Mouse (Mus musculus) CH12.LX (cell line): ENCODE measurements at regions not wholly inside any gene's neighbourhood (a gene's known extent, or its start where the extent isn't known, plus 50 kb on each side); places are given as distances from the start of the nearest gene placed in this dataset.

ENCODE experiments used
- CTCF ChIP-seq, 2 experiments: IDR thresholded peaks in 1 of 2; conservative IDR thresholded peaks in 1 of 2; 2 replicates each; pipeline ENCODE4 v1.5.1; 2011 to 2012; ENCODE audit warnings: low read depth in 2 of 2, low read length in 2 of 2, improper control_type of control experiment in 1 of 2, inconsistent platforms in 1 of 2, mild to moderate bottlenecking in 1 of 2, moderate library complexity in 1 of 2
- EP300 ChIP-seq: IDR thresholded peaks from 2 replicates; pipeline ENCODE4 v1.6.1; 2011; ENCODE audit warnings: low read length, improper control_type of control experiment
- UBTF ChIP-seq: IDR thresholded peaks from 2 replicates; pipeline ENCODE4 v1.6.1; 2012; ENCODE audit warnings: low read depth, mild to moderate bottlenecking, inconsistent platforms, low read length, improper control_type of control experiment, moderate library complexity

DNA sequence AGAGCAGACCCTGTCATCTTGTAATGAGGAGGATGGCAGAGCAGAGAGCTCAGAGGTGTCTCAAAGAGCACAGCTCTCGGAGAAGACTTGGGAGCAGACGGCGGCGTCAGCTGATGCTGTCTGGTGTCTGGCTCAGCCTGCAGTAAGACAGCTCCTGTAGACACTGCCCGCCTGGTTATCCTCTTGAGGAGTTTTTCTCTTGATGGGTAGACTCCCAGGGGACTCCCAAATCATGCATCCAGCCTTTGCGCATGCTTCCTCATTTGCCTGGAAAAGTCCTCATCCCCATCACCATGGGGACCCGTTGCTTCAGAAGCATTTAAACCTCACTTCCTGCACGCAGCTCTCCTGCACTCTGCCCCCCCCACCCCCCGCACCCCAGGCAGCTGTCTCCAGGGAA, 67.6 kb downstream of the Llph start:
- TF ChIP-seq EP300 (no peak), UBTF (no peak), CTCF (conservative IDR thresholded peaks at IDR 0.05 in 1 of 2, IDR thresholded peaks at IDR 0.05 in 1 of 2; ENCODE audit: low read depth in 2 of 2, low read length in 2 of 2) (no peak)
